Mouse (Mus musculus): Measurements from ENCODE around the gene Edem1. TPM values are rescaled to one million over a fixed set of nuclear protein-coding genes. Genes with fewer than 3 reads are reported as not detected.

Gene Edem1
- polyA plus RNA-seq, 1 experiment from 2014 or later = 7.3 TPM

GRCm38 (mm10) chr6:108835765-108836691 is 7.6 kb downstream of the Edem1 start:
- H3K4me2 ChIP-seq (ENCODE audit: low read length) = no peak overlapping the region
- WGBS = 92% methylated on average over 16 of the region's 16 CpGs
- ATAC-seq (ENCODE audit: low FRiP score, low TSS enrichment) (no peak), DNase-seq (no peak)
- peaks cover 19% of the 10 kb centered on the region for H3K36me3 ChIP-seq (ENCODE audit: control insufficient read depth, insufficient read depth, low read length)
- no peak overlapping the region for H3K27ac ChIP-seq (replicated peaks; ENCODE audit: low read depth, low read length)
- no peaks in the 10 kb centered on the region for H3K27me3 ChIP-seq (ENCODE audit: control insufficient read depth, insufficient read depth, low read length)
- H3K9me3 ChIP-seq (ENCODE audit: control insufficient read depth, low read length) = no peaks in the 10 kb centered on the region
- H3K9ac ChIP-seq (replicated peaks; ENCODE audit: low read length) = no peak overlapping the region
- no peak overlapping the region for H3K4me3 ChIP-seq (replicated peaks; ENCODE audit: low read depth, low read length)
- no peaks in the 10 kb centered on the region for H3K4me1 ChIP-seq (ENCODE audit: control insufficient read depth, insufficient read depth, low read length)

GRCm38 (mm10) chr6:108837081-108837480 is 8.6 kb downstream of the Edem1 start:
- H3K27me3 ChIP-seq (ENCODE audit: control insufficient read depth, insufficient read depth, low read length) = no peaks in the 10 kb centered on the region
- H3K9ac ChIP-seq (replicated peaks; ENCODE audit: low read length) = no peak overlapping the region
- peaks cover 22% of the 10 kb centered on the region for H3K36me3 ChIP-seq (ENCODE audit: control insufficient read depth, insufficient read depth, low read length)
- no peaks in the 10 kb centered on the region for H3K4me1 ChIP-seq (ENCODE audit: control insufficient read depth, insufficient read depth, low read length)
- H3K4me2 ChIP-seq (ENCODE audit: low read length) = no peak overlapping the region
- H3K9me3 ChIP-seq (ENCODE audit: control insufficient read depth, low read length) = no peaks in the 10 kb centered on the region
- no peak overlapping the region for H3K4me3 ChIP-seq (replicated peaks; ENCODE audit: low read depth, low read length)
- 94% methylated on average over 4 of the region's 4 CpGs for WGBS
- ATAC-seq (ENCODE audit: low FRiP score, low TSS enrichment) = no peak
- H3K27ac ChIP-seq (replicated peaks; ENCODE audit: low read depth, low read length) = no peak overlapping the region
- no peak for DNase-seq

GRCm38 (mm10) chr6:108837958-108838357 is 9.5 kb downstream of the Edem1 start:
- DNase-seq (no peak), ATAC-seq (ENCODE audit: low FRiP score, low TSS enrichment) (no peak)
- Histone ChIP-seq H3K4me3 (replicated peaks; ENCODE audit: low read depth, low read length) (no peak overlapping the region), H3K27ac (replicated peaks; ENCODE audit: low read depth, low read length) (no peak overlapping the region), H3K4me2 (ENCODE audit: low read length) (no peak overlapping the region), H3K27me3 (ENCODE audit: control insufficient read depth, insufficient read depth, low read length) (no peaks in the 10 kb centered on the region), H3K9me3 (ENCODE audit: control insufficient read depth, low read length) (no peaks in the 10 kb centered on the region), H3K36me3 (ENCODE audit: control insufficient read depth, insufficient read depth, low read length) (peaks cover 26% of the 10 kb centered on the region), H3K4me1 (ENCODE audit: control insufficient read depth, insufficient read depth, low read length) (no peaks in the 10 kb centered on the region), H3K9ac (replicated peaks; ENCODE audit: low read length) (no peak overlapping the region)
- 91% methylated on average over 4 of the region's 4 CpGs for WGBS

GRCm38 (mm10) chr6:108839432-108839831 is 11.0 kb downstream of the Edem1 start:
- peaks cover 31% of the 10 kb centered on the region for H3K36me3 ChIP-seq (ENCODE audit: control insufficient read depth, insufficient read depth, low read length)
- H3K4me1 ChIP-seq (ENCODE audit: control insufficient read depth, insufficient read depth, low read length) = no peaks in the 10 kb centered on the region
- H3K9me3 ChIP-seq (ENCODE audit: control insufficient read depth, low read length) = no peaks in the 10 kb centered on the region
- no peak overlapping the region for H3K4me2 ChIP-seq (ENCODE audit: low read length)
- DNase-seq = no peak
- H3K9ac ChIP-seq (replicated peaks; ENCODE audit: low read length) = no peak overlapping the region
- no peak for ATAC-seq (ENCODE audit: low FRiP score, low TSS enrichment)
- H3K27me3 ChIP-seq (ENCODE audit: control insufficient read depth, insufficient read depth, low read length) = no peaks in the 10 kb centered on the region
- H3K27ac ChIP-seq (replicated peaks; ENCODE audit: low read depth, low read length) = no peak overlapping the region
- 94% methylated on average over 4 of the region's 4 CpGs for WGBS
- H3K4me3 ChIP-seq (replicated peaks; ENCODE audit: low read depth, low read length) = no peak overlapping the region

- no peak overlapping the region for H3K9ac ChIP-seq (replicated peaks; ENCODE audit: low read length)
- ATAC-seq (ENCODE audit: low FRiP score, low TSS enrichment) (no peak), DNase-seq (no peak)
- WGBS = 96% methylated on average over 8 of the region's 8 CpGs
- H3K4me2 ChIP-seq (ENCODE audit: low read length) = no peak overlapping the region
- H3K36me3 ChIP-seq (ENCODE audit: control insufficient read depth, insufficient read depth, low read length) = peaks cover 32% of the 10 kb centered on the region
- H3K4me3 ChIP-seq (replicated peaks; ENCODE audit: low read depth, low read length) = no peak overlapping the region
- H3K27me3 ChIP-seq (ENCODE audit: control insufficient read depth, insufficient read depth, low read length) = no peaks in the 10 kb centered on the region
- H3K4me1 ChIP-seq (ENCODE audit: control insufficient read depth, insufficient read depth, low read length) = no peaks in the 10 kb centered on the region
- no peak overlapping the region for H3K27ac ChIP-seq (replicated peaks; ENCODE audit: low read depth, low read length)
- H3K9me3 ChIP-seq (ENCODE audit: control insufficient read depth, low read length) = no peaks in the 10 kb centered on the region
Observed at GRCm38 (mm10) chr6:108840861-108841640, 12.6 kb downstream of the Edem1 start.

GRCm38 (mm10) chr6:108843664-108844063 is 15.2 kb downstream of the Edem1 start:
- DNase-seq (no peak), ATAC-seq (ENCODE audit: low FRiP score, low TSS enrichment) (no peak)
- H3K36me3 ChIP-seq (ENCODE audit: control insufficient read depth, insufficient read depth, low read length) = peaks cover 24% of the 10 kb centered on the region
- H3K4me1 ChIP-seq (ENCODE audit: control insufficient read depth, insufficient read depth, low read length) = no peaks in the 10 kb centered on the region
- WGBS = 73% methylated on average over 1 of the region's 1 CpGs
- no peak overlapping the region for H3K9ac ChIP-seq (replicated peaks; ENCODE audit: low read length)
- H3K9me3 ChIP-seq (ENCODE audit: control insufficient read depth, low read length) = no peaks in the 10 kb centered on the region
- no peaks in the 10 kb centered on the region for H3K27me3 ChIP-seq (ENCODE audit: control insufficient read depth, insufficient read depth, low read length)
- no peak overlapping the region for H3K27ac ChIP-seq (replicated peaks; ENCODE audit: low read depth, low read length)
- no peak overlapping the region for H3K4me2 ChIP-seq (ENCODE audit: low read length)
- H3K4me3 ChIP-seq (replicated peaks; ENCODE audit: low read depth, low read length) = no peak overlapping the region

GRCm38 (mm10) chr6:108844093-108844492 is 15.7 kb downstream of the Edem1 start:
- Histone ChIP-seq H3K9ac (replicated peaks; ENCODE audit: low read length) (no peak overlapping the region), H3K4me1 (ENCODE audit: control insufficient read depth, insufficient read depth, low read length) (no peaks in the 10 kb centered on the region), H3K4me2 (ENCODE audit: low read length) (no peak overlapping the region), H3K9me3 (ENCODE audit: control insufficient read depth, low read length) (no peaks in the 10 kb centered on the region), H3K36me3 (ENCODE audit: control insufficient read depth, insufficient read depth, low read length) (peaks cover 26% of the 10 kb centered on the region), H3K4me3 (replicated peaks; ENCODE audit: low read depth, low read length) (no peak overlapping the region), H3K27ac (replicated peaks; ENCODE audit: low read depth, low read length) (no peak overlapping the region), H3K27me3 (ENCODE audit: control insufficient read depth, insufficient read depth, low read length) (no peaks in the 10 kb centered on the region)
- 89% methylated on average over 3 of the region's 3 CpGs for WGBS
- DNase-seq (no peak), ATAC-seq (ENCODE audit: low FRiP score, low TSS enrichment) (no peak)

- WGBS = 88% methylated on average over 7 of the region's 7 CpGs
Observed at GRCm38 (mm10) chr6:108844771-108845170, 16.3 kb downstream of the Edem1 start.

More at GRCm38 (mm10) chr6:108844771-108845170, 16.3 kb downstream of the Edem1 start:
- Histone ChIP-seq H3K4me3 (replicated peaks; ENCODE audit: low read depth, low read length) (no peak overlapping the region), H3K27me3 (ENCODE audit: control insufficient read depth, insufficient read depth, low read length) (no peaks in the 10 kb centered on the region), H3K9ac (replicated peaks; ENCODE audit: low read length) (no peak overlapping the region), H3K27ac (replicated peaks; ENCODE audit: low read depth, low read length) (no peak overlapping the region), H3K4me1 (ENCODE audit: control insufficient read depth, insufficient read depth, low read length) (no peaks in the 10 kb centered on the region), H3K4me2 (ENCODE audit: low read length) (no peak overlapping the region), H3K9me3 (ENCODE audit: control insufficient read depth, low read length) (no peaks in the 10 kb centered on the region), H3K36me3 (ENCODE audit: control insufficient read depth, insufficient read depth, low read length) (peaks cover 25% of the 10 kb centered on the region)
- ATAC-seq (ENCODE audit: low FRiP score, low TSS enrichment) = no peak
- DNase-seq = no peak
